Mouse (Mus musculus) C2C12 (cell line): ENCODE data around the gene Abo. TPM values are rescaled to one million over a fixed set of nuclear protein-coding genes. Genes with fewer than 3 reads are reported as not detected.

Experiments
- H3K27me3 ChIP-seq: one replicate; pipeline ENCODE4 v1.6.1; 2011; ENCODE audit not compliant: control insufficient read depth, insufficient read depth, insufficient read length
- H3K36me3 ChIP-seq: one replicate; pipeline ENCODE4 v1.6.1; 2011; ENCODE audit not compliant: control insufficient read depth, insufficient read depth
- H3K4me3 ChIP-seq: one replicate; pipeline ENCODE4 v1.5.1; 2011; ENCODE audit warnings: mild to moderate bottlenecking, control low read depth; ENCODE audit not compliant: poor library complexity, insufficient read depth, severe bottlenecking
- H3K79me2 ChIP-seq: one replicate; pipeline ENCODE4 v1.6.1; 2011; ENCODE audit not compliant: control insufficient read depth, insufficient read depth
- H3K79me3 ChIP-seq: one replicate; pipeline ENCODE4 v1.6.1; 2011; ENCODE audit warnings: low read depth, control low read depth
- H3ac ChIP-seq: one replicate; pipeline ENCODE3; 2011; ENCODE audit warnings: low read depth; ENCODE audit not compliant: control insufficient read depth, insufficient read length
- CEBPB ChIP-seq: IDR thresholded peaks from one replicate; pipeline ENCODE4 v1.6.1; 2011; ENCODE audit warnings: low read depth, mild to moderate bottlenecking, control low read depth, moderate library complexity
- CTCF ChIP-seq: IDR thresholded peaks from one replicate; pipeline ENCODE4 v1.5.1; 2011; ENCODE audit not compliant: control insufficient read depth, insufficient read depth, insufficient read length
- FOSL1 ChIP-seq: IDR thresholded peaks from one replicate; pipeline ENCODE4 v1.8.0; 2011; ENCODE audit warnings: mild to moderate bottlenecking, low read length; ENCODE audit not compliant: poor library complexity, insufficient read depth, severe bottlenecking
- MAX ChIP-seq: IDR thresholded peaks from one replicate; pipeline ENCODE4 v1.6.1; 2011; ENCODE audit warnings: mild to moderate bottlenecking, control low read depth
- MYOD1 ChIP-seq: IDR thresholded peaks from one replicate; pipeline ENCODE4 v1.6.1; 2011; ENCODE audit warnings: low read depth; ENCODE audit not compliant: control insufficient read depth, insufficient read length
- MYOG ChIP-seq: IDR thresholded peaks from one replicate; pipeline ENCODE4 v1.6.1; 2011; ENCODE audit not compliant: control insufficient read depth, insufficient read length; ENCODE audit errors: extremely low read depth
- USF1 ChIP-seq: IDR thresholded peaks from one replicate; pipeline ENCODE4 v1.6.1; 2011; ENCODE audit warnings: low read depth, mild to moderate bottlenecking, control low read depth, moderate library complexity
- polyA plus RNA-seq: library from polyadenylated mRNA; unstranded; fragments of >200 nt; fragmentation: generic; extraction: Trizol; gene quantifications from one replicate; pipeline ENCODE4 v1.2.1, GENCODE M21; 2012; ENCODE audit warnings: missing spikeins

Gene Abo
- polyA plus RNA-seq, 1 experiment, result not detected

- peaks cover 49% of the 10 kb centered on the region for H3K36me3 ChIP-seq
- H3K79me2 ChIP-seq, result peaks cover 100% of the 10 kb centered on the region
- no peak overlapping the region for H3ac ChIP-seq
- peaks cover 61% of the 10 kb centered on the region for H3K79me3 ChIP-seq
- no peak for TF ChIP-seq MAX
- no peak for TF ChIP-seq USF1
- TF ChIP-seq CEBPB, result no peak
- TF ChIP-seq FOSL1, result no peak
- H3K27me3 ChIP-seq, result no peaks in the 10 kb centered on the region
- no peak overlapping the region for H3K4me3 ChIP-seq
These were observed 41.2 kb upstream of the Abo start for GRCm38 (mm10) chr2:26905936-26906335.

DNA sequence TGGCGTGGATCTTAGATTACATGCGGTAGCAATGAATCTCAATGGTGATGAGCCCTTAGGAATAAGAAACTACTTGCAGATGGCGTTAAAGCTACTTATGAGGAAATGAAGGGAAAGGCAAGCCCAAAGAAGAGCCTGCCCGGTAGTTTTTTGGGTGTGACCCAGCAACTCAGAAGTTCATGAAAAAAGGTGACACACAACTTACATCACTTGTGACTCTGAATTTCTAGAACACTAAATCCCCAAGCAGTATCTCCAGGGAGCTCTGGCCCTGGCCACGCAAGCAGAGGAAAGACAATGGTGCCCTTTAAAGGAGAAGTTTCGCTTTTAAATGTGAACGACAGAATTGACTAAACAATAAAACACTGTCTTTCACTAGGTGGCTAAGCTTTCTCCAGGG is 38.5 kb upstream of the Abo start:
- peaks cover 98% of the 10 kb centered on the region for H3K79me2 ChIP-seq
- peaks cover 55% of the 10 kb centered on the region for H3K79me3 ChIP-seq
- no peak for TF ChIP-seq CTCF
- TF ChIP-seq MAX, result no peak
- no peak for TF ChIP-seq MYOD1
- TF ChIP-seq CEBPB, result no peak
- TF ChIP-seq FOSL1, result no peak
- TF ChIP-seq USF1, result no peak
- no peaks in the 10 kb centered on the region for H3K27me3 ChIP-seq
- peaks cover 67% of the 10 kb centered on the region for H3K36me3 ChIP-seq
- H3K4me3 ChIP-seq, result peak overlapping the region; percentile 89
- H3ac ChIP-seq, result peak overlapping the region; percentile 73

DNA sequence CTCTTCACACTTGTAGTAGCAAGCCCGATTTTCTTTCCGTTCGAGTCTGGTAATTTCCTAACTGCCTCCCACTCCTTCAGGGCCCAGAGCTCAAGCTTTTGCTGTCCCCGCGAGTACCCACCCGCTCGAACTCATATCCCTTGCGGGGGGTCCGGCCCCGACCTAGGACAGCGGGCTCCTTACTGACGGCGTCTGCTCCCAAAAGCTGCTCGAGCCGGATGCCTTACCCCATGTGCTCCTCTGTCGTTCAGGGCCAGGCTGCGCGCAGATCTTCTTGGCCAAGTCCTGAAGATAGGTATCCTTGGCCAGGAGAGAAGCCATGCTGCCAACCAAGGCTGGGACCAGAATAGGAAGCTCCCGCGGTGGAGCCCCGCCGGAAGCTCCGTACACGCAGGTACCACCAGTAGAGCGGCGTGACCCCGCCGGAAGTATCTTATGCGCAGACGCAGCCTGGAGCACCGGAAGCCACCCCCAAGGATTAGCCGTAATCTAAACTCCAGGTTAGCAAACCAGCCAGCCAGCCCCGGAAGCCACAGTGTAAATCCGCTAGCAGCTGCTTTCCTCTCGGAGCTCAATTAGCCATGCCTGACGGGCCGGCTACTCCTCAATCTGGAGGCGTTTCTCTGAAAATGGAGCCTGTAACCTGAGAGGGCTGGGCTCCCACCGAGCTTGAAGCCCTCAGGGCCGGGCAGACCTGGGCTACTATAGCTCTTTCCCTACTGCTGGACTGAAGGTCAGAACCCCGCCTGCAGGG is 37.9 kb upstream of the Abo start, which contains the start of gene Surf6:
Surf6 (minus strand) TSS at position 413 of the 754 bp plus-strand sequence.
- TF ChIP-seq FOSL1 (no peak), MYOG (no peak), MYOD1 (peak; percentile 66), CEBPB (no peak), USF1 (no peak), MAX (peak; percentile 86), CTCF (no peak)
- peaks cover 49% of the 10 kb centered on the region for H3K79me3 ChIP-seq
- H3K79me2 ChIP-seq, result peaks cover 95% of the 10 kb centered on the region
- H3K4me3 ChIP-seq, result peak within 1 kb of the TSS; percentile 89
- H3K36me3 ChIP-seq, result peaks cover 67% of the 10 kb centered on the region
- peak within 1 kb of the TSS; percentile 93 for H3ac ChIP-seq
- H3K27me3 ChIP-seq, result no peaks in the 10 kb centered on the region

- H3ac ChIP-seq, result peak overlapping the region; percentile 93
- TF ChIP-seq MYOD1, result no peak
- no peak for TF ChIP-seq CTCF
- TF ChIP-seq FOSL1, result no peak
- TF ChIP-seq MYOG, result no peak
- no peak for TF ChIP-seq USF1
- no peak for TF ChIP-seq CEBPB
- H3K36me3 ChIP-seq, result peaks cover 67% of the 10 kb centered on the region
- no peaks in the 10 kb centered on the region for H3K27me3 ChIP-seq
- peaks cover 44% of the 10 kb centered on the region for H3K79me3 ChIP-seq
- peak overlapping the region; percentile 89 for H3K4me3 ChIP-seq
- peaks cover 88% of the 10 kb centered on the region for H3K79me2 ChIP-seq
These were observed 37.1 kb upstream of the Abo start for GRCm38 (mm10) chr2:26901834-26902400.

GRCm38 (mm10) chr2:26900731-26901130 is 36.0 kb upstream of the Abo start:
- Histone ChIP-seq H3K79me2 (peaks cover 76% of the 10 kb centered on the region), H3K79me3 (peaks cover 34% of the 10 kb centered on the region), H3K4me3 (no peak overlapping the region), H3ac (no peak overlapping the region), H3K36me3 (peaks cover 67% of the 10 kb centered on the region), H3K27me3 (no peaks in the 10 kb centered on the region)
- TF ChIP-seq MYOG, result no peak
- no peak for TF ChIP-seq CTCF
- TF ChIP-seq USF1, result no peak
- TF ChIP-seq CEBPB, result no peak
- TF ChIP-seq FOSL1, result no peak
- no peak for TF ChIP-seq MYOD1
- TF ChIP-seq MAX, result no peak
